Mouse (Mus musculus) thymus, adult 2 months (tissue): ENCODE results near the gene Pym1. TPM values are rescaled to one million over a fixed set of nuclear protein-coding genes. Genes with fewer than 3 reads are reported as not detected.

ENCODE experiments used
- DNase-seq: peaks from one replicate; pipeline ENCODE4 v3.0.0; 2021
- H3K27ac ChIP-seq: fragments of 200-500 bp; 2 replicates; pipeline ENCODE4 v1.5.1; 2012; ENCODE audit warnings: low read length, control low read depth; ENCODE audit not compliant: control insufficient read depth, insufficient read depth
- H3K27me3 ChIP-seq: fragments of 200-500 bp; 2 replicates; pipeline ENCODE4 v1.6.1; 2012; ENCODE audit warnings: mild to moderate bottlenecking, low read length, moderate library complexity, mixed read lengths; ENCODE audit not compliant: control insufficient read depth, insufficient read depth
- H3K36me3 ChIP-seq: fragments of 200-500 bp; 2 replicates; pipeline ENCODE4 v1.6.1; 2012; ENCODE audit warnings: mild to moderate bottlenecking, low read length, moderate library complexity; ENCODE audit not compliant: control insufficient read depth, insufficient read depth
- H3K4me1 ChIP-seq: fragments of 200-500 bp; replicated peaks from 2 replicates; pipeline ENCODE4 v1.6.1; 2012; ENCODE audit warnings: low read length; ENCODE audit not compliant: control insufficient read depth, insufficient read depth
- H3K4me3 ChIP-seq: fragments of 200-500 bp; 2 replicates; pipeline ENCODE4 v1.5.1; 2012; ENCODE audit warnings: mild to moderate bottlenecking, low read length, control low read depth, moderate library complexity; ENCODE audit not compliant: control insufficient read depth, insufficient read depth
- CTCF ChIP-seq: fragments of 200-500 bp; IDR thresholded peaks from 2 replicates; pipeline ENCODE4 v1.5.1; 2012; ENCODE audit warnings: mild to moderate bottlenecking, control low read depth, low read length, moderate library complexity, borderline replicate concordance; ENCODE audit not compliant: control insufficient read depth, poor library complexity, insufficient read depth; ENCODE audit errors: extremely low read depth
- POLR2A ChIP-seq: fragments of 200-500 bp; IDR thresholded peaks from 2 replicates; pipeline ENCODE4 v1.6.1; 2012; ENCODE audit warnings: mild to moderate bottlenecking, low read length, control low read depth, moderate library complexity; ENCODE audit not compliant: control insufficient read depth, poor library complexity, insufficient read depth; ENCODE audit errors: extremely low read depth
- WGBS: fragments of 180-500 bp; shearing (Covaris S2); methylation state at CpG from one replicate; pipeline ENCODE4 v1.1.7; 2018; 5-methylcytosine and 5-hydroxymethylcytosine counted together
- polyA plus RNA-seq: library from polyadenylated mRNA; depleted of rRNA; stranded (reverse); fragments of >200 nt; gene quantifications from 2 replicates; pipeline ENCODE4 v1.2.3, GENCODE M21; 2012; rRNA removed

The Pym1 gene
- polyA plus RNA-seq, result 70.0 and 74.9 TPM in 2 replicates

- WGBS, result under 1% methylated on average over 36 of the region's 36 CpGs
- H3K36me3 ChIP-seq, result peaks cover 5% of the 10 kb centered on the region; the same call in 1 of the 2 replicates
- no peaks in the 10 kb centered on the region for H3K27me3 ChIP-seq
- H3K4me3 ChIP-seq, result peak within 1 kb of the TSS; percentile 88
- peak within 1 kb of the TSS; percentile 99 for H3K27ac ChIP-seq
- peak; percentile 67 for DNase-seq
- H3K4me1 ChIP-seq, result peaks cover 10% of the 10 kb centered on the region
- TF ChIP-seq CTCF (no peak), POLR2A (no peak; the same call in none of the 2 replicates)
Observed at GRCm38 (mm10) chr10:128747646-128748251, at the start of gene Pym1. Gene Pym1, plus strand, starts transcription at chr10:128747889.

DNA sequence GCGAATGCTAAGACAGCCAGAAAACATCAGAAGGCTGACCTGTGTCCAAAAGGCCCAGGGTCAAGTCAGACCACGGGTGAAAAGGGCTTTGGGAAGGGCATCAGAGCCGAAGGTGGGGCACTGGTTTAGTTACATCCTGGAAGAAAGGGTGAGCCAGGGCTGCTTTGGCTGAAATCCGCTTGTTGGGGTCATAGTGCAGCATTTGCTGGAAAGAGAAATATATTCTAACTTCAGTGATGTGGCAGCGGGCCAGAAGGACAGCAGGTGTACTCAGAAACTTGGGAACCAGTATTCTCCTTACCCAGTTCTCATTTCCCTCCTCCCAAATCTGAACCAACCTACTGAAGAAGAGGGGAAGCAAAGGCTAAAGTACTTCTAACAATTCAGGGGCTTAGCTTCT lies 48.7 kb upstream of the Pym1 start:
- peaks cover 33% of the 10 kb centered on the region for H3K36me3 ChIP-seq

GRCm38 (mm10) chr10:128699611-128700010 lies 48.1 kb upstream of the Pym1 start:
- no peak overlapping the region for H3K27ac ChIP-seq
- TF ChIP-seq CTCF (no peak), POLR2A (no peak)
- DNase-seq, result no peak
- H3K4me3 ChIP-seq, result no peak overlapping the region
- no peaks in the 10 kb centered on the region for H3K27me3 ChIP-seq
- 96% methylated on average over 11 of the region's 11 CpGs for WGBS
- peaks cover 11% of the 10 kb centered on the region for H3K4me1 ChIP-seq
- H3K36me3 ChIP-seq, result peaks cover 33% of the 10 kb centered on the region

More for the DNA sequence above, 48.7 kb upstream of the Pym1 start:
- TF ChIP-seq POLR2A (no peak), CTCF (no peak)
- WGBS, result 95% methylated on average over 5 of the region's 5 CpGs
- H3K4me1 ChIP-seq, result peaks cover 9% of the 10 kb centered on the region
- H3K27ac ChIP-seq, result no peak overlapping the region
- no peak for DNase-seq
- H3K27me3 ChIP-seq, result no peaks in the 10 kb centered on the region
- no peak overlapping the region for H3K4me3 ChIP-seq

DNA sequence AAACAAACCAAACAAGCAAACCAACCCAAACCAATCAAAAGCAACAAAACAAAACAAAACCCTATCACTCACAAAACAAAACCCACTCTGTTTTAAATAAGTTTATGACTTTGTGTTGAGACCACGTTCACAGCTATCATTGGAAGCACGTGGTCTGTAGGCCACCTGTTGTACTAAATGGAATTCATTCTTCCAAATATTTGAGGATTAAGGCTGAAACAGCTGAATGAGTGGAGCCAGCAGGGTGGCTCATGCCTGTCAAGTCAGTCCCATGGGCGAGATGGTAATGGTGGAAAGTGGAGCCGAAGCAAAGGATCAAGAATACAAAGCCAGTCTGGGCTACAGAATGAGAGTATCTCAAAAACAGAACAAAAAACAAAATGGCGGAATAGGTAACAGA lies 47.0 kb upstream of the Pym1 start:
- H3K27ac ChIP-seq, result no peak overlapping the region
- peaks cover 13% of the 10 kb centered on the region for H3K4me1 ChIP-seq
- WGBS, result 97% methylated on average over 5 of the region's 5 CpGs
- no peak for DNase-seq
- no peaks in the 10 kb centered on the region for H3K27me3 ChIP-seq
- no peak overlapping the region for H3K4me3 ChIP-seq
- TF ChIP-seq POLR2A, result no peak
- peaks cover 33% of the 10 kb centered on the region for H3K36me3 ChIP-seq

DNA sequence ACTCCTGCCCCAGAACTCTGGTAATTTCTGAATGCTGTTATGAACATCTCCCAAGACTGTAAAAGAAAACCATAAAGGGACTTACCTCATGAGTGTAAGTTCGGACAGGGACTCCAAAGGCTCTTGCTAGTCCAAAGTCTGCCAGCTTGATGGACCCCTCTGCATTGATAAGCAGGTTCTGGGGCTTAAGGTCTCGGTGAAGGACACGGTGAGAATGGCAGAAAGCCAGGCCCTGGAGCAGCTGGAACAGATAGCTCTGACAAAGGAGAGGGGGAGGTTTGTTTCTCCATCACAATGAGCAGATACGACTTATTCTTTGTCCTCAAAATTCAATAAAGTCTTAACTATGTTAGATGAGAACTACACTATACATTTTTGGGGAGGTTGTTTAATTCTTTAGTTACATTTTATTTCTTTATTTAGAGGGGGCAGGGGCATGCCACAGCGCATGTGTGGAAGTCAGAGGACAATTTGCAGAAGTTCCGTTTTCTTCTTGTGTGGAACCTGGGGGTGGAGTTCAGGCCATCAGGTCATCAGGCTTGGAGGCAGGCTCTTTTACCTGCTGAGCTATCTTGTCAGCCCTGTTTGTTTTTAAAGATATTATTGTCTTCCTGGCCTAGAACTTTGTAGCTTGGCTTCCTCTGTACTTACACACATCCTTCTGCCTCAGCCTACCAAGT lies 45.2 kb upstream of the Pym1 start:
- H3K4me1 ChIP-seq, result peaks cover 8% of the 10 kb centered on the region
- no peak for TF ChIP-seq CTCF
- TF ChIP-seq POLR2A, result no peak
- no peak overlapping the region for H3K4me3 ChIP-seq
- DNase-seq, result no peak
- 78% methylated on average over 6 of the region's 6 CpGs for WGBS
- H3K36me3 ChIP-seq, result peaks cover 33% of the 10 kb centered on the region
- H3K27me3 ChIP-seq, result no peaks in the 10 kb centered on the region
- H3K27ac ChIP-seq, result no peak overlapping the region

- 37% methylated on average over 4 of the region's 4 CpGs for WGBS
- no peak for TF ChIP-seq CTCF
- no peak for TF ChIP-seq POLR2A
- H3K4me3 ChIP-seq, result peak within 1 kb of the TSS; percentile 80
- H3K36me3 ChIP-seq, result peaks cover 25% of the 10 kb centered on the region
- no peaks in the 10 kb centered on the region for H3K27me3 ChIP-seq
- peaks cover 8% of the 10 kb centered on the region for H3K4me1 ChIP-seq
- no peak for DNase-seq
- H3K27ac ChIP-seq, result peak within 1 kb of the TSS; percentile 63
Observed at GRCm38 (mm10) chr10:128703895-128704294, 43.8 kb upstream of the Pym1 start, which contains the start of gene Pmel. Gene Pmel, plus strand, starts transcription at chr10:128704195.
